Mouse (Mus musculus): Measurements from ENCODE around the gene Ciz1. TPM values are rescaled to one million over a fixed set of nuclear protein-coding genes. Genes with fewer than 3 reads are reported as not detected.

Gene Ciz1
- polyA plus RNA-seq (2012; rRNA removed): 120 and 125 TPM in 2 replicates

GRCm38 (mm10) chr2:32352151-32353006, at the start of gene Ciz1:
Gene Ciz1, plus strand, starts transcription at chr2:32352327.
- DNase-seq (ENCODE audit: low spot score): no peak

DNA sequence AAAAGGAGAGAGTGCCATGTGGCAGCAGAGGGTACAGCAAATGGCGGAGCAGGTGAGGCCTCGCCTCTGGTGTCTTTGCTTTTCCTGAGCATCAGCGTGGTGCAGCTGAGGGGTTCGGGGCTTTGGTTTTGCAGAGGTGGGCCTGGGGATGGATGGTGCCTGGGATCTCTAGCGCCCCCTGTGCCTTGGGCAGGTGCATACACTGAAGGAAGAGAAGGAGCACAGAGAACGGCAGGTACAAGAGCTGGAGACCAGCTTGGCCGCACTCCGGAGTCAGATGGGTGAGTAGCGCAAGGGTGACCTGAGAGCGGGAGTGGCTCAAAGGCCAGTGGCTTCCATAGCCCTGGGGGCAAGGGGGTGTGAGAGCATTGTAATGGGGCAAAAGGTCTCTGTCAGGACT, 49.2 kb upstream of the Ciz1 start:
- no peak for DNase-seq (ENCODE audit: low spot score)

- DNase-seq (ENCODE audit: low spot score): no peak
Measured at GRCm38 (mm10) chr2:32304145-32304832, 47.8 kb upstream of the Ciz1 start.

GRCm38 (mm10) chr2:32305668-32306067, 46.5 kb upstream of the Ciz1 start:
- DNase-seq (ENCODE audit: low spot score): no peak

DNA sequence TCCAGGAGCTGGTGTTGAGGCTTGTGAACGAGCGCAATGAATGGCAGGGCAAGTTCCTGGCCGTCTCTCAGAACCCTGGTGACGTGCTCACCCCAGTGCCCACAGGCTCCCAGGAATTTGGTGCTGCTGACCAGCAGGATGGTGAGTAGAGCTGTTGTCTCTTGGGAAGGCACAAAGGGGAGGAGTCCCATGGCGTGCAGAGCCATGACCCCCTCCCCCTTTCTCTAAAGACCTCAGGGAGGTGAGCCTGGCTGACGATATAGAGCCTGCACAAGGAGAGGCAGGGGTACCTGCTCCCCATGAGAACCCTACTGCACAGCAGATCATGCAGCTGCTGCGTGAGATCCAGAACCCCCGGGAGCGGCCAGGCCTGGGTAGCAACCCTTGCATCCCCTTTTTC, 46.0 kb upstream of the Ciz1 start:
- DNase-seq (ENCODE audit: low spot score): no peak

DNA sequence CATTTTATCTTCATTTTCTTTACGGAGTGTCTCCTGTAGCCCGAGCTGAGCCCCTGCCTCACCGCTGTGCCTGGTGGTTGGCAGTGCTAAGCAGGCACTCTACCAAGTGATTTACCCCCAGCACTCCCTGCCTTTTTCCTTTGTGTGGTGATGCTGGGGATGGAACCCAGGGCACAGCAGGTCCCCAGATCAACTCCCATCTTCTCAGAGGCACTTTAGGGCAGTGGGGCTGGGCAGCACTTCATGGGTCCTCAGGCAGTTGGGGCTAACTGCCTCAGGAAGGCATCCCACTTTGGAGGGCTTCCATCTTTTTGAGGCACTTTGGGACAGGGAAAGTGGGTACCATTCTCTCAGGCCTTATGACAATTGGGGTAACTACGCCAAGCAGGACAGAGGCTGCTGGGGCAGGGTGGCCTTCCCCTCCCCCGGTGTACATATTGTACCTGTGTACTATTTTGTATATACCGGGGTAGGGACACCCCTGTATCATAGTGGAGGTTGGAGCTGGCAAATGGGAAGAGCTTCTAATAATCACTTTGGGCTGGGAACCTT, 44.8 kb upstream of the Ciz1 start:
- DNase-seq (ENCODE audit: low spot score): no peak

DNA sequence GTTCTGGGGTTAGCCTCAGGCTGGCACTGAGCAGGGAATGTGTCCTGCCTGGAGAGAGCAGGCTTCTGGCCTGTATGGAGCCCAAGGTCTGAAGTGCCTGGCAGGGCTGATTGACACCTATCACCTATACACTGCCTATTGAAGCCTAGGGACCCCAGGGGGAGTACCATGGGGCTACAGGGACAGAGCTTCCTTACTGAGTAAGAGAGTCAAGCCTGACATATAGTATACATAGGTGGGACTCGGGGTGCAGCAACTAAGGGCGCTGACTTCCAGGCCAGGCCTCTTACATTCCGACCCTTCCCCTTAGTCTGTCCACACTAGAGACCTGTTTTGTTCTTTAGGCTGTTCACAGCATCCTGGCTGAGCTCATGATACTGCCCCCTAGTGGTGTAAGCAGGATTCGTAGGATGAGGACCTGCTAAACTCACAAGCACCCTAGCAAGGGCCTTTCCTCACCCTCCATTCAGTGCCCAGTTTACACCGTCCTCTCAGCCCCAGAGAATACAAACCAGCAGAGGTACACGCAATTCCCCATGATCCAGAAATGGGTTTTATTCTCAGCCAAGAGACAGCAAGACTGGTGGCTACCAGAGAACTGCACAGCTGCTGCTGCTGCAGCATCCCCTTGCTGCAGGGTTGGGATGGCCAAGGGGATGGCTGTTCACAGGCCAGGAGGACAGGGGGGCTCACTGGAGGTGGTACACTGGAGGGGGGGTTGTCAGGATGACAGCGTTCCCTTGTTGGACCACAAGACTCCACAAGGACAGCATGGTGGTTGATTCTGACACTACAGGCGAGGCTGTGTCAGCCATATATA, 44.0 kb upstream of the Ciz1 start:
- DNase-seq (ENCODE audit: low spot score): no peak

GRCm38 (mm10) chr2:32308870-32309568, 43.1 kb upstream of the Ciz1 start:
- no peak for DNase-seq (ENCODE audit: low spot score)

DNA sequence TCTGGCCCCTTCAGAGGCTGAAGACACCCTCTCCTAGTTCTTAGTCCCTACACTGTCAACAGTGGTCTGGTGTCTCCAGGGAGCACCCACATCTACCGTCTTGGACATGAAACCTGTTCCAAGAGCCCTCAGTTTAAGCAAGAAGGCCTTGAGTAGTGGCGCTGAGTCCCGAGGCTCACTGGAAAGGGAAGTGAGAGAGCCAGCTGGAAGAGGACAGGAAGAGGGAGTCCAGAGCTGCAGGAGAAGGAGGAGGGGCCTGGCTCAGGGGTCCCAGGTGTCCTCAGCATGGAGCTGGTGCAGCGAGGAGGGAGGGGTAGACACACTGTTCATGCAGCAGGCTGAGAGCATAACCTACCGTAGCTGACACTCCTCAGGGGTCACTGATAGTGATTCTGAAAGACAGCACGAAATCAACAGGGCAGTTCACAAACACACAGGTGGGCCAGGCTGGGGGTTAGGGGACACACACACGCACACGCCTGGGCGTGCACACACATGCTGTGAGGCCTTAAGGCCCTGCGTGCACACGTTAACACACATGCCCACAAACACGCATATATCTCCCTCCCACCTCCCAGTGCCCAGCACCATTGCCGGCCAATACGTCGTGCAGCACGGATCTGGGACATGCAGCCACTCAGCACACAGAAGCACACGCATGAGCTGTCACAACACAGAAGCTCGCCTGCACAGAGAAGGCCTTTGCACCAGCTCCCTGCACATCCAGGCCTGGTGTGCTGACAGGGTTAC, 41.9 kb upstream of the Ciz1 start:
- DNase-seq (ENCODE audit: low spot score): no peak

DNA sequence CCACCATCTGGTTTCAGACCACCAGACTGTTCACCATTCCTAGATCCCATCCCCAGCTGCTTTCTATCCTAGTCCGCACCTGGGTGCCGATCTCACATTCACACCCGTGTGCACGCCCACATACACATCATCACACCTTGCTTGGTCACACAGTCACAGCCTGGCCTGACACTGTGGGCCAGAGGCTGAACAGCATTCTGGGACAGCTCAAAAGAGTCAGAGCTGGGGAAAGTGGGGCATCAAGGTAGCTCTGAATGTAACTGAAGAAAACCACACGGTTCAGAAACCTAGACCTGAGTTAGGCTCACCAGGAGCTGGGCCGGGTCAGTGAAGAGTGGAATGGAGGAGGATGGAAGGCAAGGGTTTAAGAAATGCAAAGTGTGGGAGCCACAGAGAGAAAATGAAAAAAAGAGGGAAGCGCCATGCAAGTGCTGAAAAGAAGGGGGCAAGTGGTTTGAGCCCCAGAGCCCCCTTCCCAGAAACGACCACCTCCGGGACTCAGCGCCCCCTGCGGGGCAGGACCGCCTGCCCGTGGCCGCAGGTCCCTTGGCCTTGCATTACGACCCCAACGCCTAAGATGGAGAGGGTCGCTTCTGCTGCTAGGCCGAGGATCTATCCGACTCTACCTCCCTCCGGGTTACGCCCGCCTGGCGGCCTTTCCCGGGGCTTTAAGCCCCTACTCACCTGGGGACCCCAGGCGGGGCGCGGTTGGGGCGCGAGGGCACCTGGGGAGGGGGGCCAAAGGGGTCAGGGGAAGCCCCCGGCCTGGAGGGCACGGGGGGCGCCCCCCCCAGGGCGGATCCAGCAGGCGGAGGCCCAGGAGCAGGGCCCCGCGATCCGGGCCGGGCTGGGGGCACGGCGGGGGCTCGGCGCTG, 40.4 kb upstream of the Ciz1 start:
- no peak for DNase-seq (ENCODE audit: low spot score)

GRCm38 (mm10) chr2:32312318-32312964, 39.7 kb upstream of the Ciz1 start:
- peak; percentile 56 for DNase-seq (ENCODE audit: low spot score)

- no peak for DNase-seq (ENCODE audit: low spot score)
Measured at GRCm38 (mm10) chr2:32314831-32315230, 37.3 kb upstream of the Ciz1 start.

DNA sequence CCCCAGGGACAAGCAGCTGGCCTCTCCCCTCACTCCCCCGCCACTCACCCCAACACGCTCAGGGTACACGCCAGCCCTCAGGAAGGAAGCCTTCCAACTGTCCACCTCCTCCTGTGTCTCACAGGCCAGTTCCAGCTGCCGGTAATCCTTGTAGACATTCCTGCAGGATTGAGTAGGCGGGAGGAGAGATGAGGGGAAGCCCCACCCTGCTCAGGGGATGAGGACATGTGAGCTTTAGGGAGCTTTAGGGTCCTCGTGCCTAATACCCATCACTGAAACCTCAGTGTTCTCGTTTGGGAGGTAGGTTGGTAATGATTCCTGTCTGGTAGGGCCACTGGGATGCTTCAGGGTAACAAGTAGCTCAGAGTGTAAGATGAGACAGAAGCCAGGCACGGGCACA, 36.4 kb upstream of the Ciz1 start:
- no peak for DNase-seq (ENCODE audit: low spot score)

GRCm38 (mm10) chr2:32316887-32317656, 35.1 kb upstream of the Ciz1 start:
- DNase-seq (ENCODE audit: low spot score): no peak

- no peak for DNase-seq (ENCODE audit: low spot score)
Measured at GRCm38 (mm10) chr2:32317791-32318417, 34.2 kb upstream of the Ciz1 start.

- no peak for DNase-seq (ENCODE audit: low spot score)
Measured at GRCm38 (mm10) chr2:32318709-32319585, 33.2 kb upstream of the Ciz1 start.
